Mouse (Mus musculus) C2C12 (cell line): ENCODE results near the gene Ppip5k1. TPM values are rescaled to one million over a fixed set of nuclear protein-coding genes. Genes with fewer than 3 reads are reported as not detected.
A peak's percentile ranks its signal among the peaks of the same experiment; 100 is the strongest.

ENCODE experiments used
- H3K27me3 ChIP-seq: one replicate; pipeline ENCODE4 v1.6.1; 2011; ENCODE audit not compliant: control insufficient read depth, insufficient read depth, insufficient read length
- H3K36me3 ChIP-seq: one replicate; pipeline ENCODE4 v1.6.1; 2011; ENCODE audit not compliant: control insufficient read depth, insufficient read depth
- H3K4me3 ChIP-seq: one replicate; pipeline ENCODE4 v1.5.1; 2011; ENCODE audit warnings: mild to moderate bottlenecking, control low read depth; ENCODE audit not compliant: poor library complexity, insufficient read depth, severe bottlenecking
- H3K79me2 ChIP-seq: one replicate; pipeline ENCODE4 v1.6.1; 2011; ENCODE audit not compliant: control insufficient read depth, insufficient read depth
- H3K79me3 ChIP-seq: one replicate; pipeline ENCODE4 v1.6.1; 2011; ENCODE audit warnings: low read depth, control low read depth
- H3ac ChIP-seq: one replicate; pipeline ENCODE3; 2011; ENCODE audit warnings: low read depth; ENCODE audit not compliant: control insufficient read depth, insufficient read length
- CEBPB ChIP-seq: IDR thresholded peaks from one replicate; pipeline ENCODE4 v1.6.1; 2011; ENCODE audit warnings: low read depth, mild to moderate bottlenecking, control low read depth, moderate library complexity
- CTCF ChIP-seq: IDR thresholded peaks from one replicate; pipeline ENCODE4 v1.5.1; 2011; ENCODE audit not compliant: control insufficient read depth, insufficient read depth, insufficient read length
- FOSL1 ChIP-seq: IDR thresholded peaks from one replicate; pipeline ENCODE4 v1.8.0; 2011; ENCODE audit warnings: mild to moderate bottlenecking, low read length; ENCODE audit not compliant: poor library complexity, insufficient read depth, severe bottlenecking
- MAX ChIP-seq: IDR thresholded peaks from one replicate; pipeline ENCODE4 v1.6.1; 2011; ENCODE audit warnings: mild to moderate bottlenecking, control low read depth
- MYOD1 ChIP-seq: IDR thresholded peaks from one replicate; pipeline ENCODE4 v1.6.1; 2011; ENCODE audit warnings: low read depth; ENCODE audit not compliant: control insufficient read depth, insufficient read length
- MYOG ChIP-seq: IDR thresholded peaks from one replicate; pipeline ENCODE4 v1.6.1; 2011; ENCODE audit not compliant: control insufficient read depth, insufficient read length; ENCODE audit errors: extremely low read depth
- USF1 ChIP-seq: IDR thresholded peaks from one replicate; pipeline ENCODE4 v1.6.1; 2011; ENCODE audit warnings: low read depth, mild to moderate bottlenecking, control low read depth, moderate library complexity
- polyA plus RNA-seq: library from polyadenylated mRNA; unstranded; fragments of >200 nt; fragmentation: generic; extraction: Trizol; gene quantifications from one replicate; pipeline ENCODE4 v1.2.1, GENCODE M21; 2012; ENCODE audit warnings: missing spikeins

The Ppip5k1 gene
- polyA plus RNA-seq, 1 experiment = 5.8 TPM

GRCm38 (mm10) chr2:121271928-121272516, 83.2 kb downstream of the Ppip5k1 start:
- peaks cover 15% of the 10 kb centered on the region for H3K79me2 ChIP-seq
- H3ac ChIP-seq = no peak overlapping the region
- H3K27me3 ChIP-seq = no peaks in the 10 kb centered on the region
- H3K4me3 ChIP-seq = no peak overlapping the region
- peaks cover 11% of the 10 kb centered on the region for H3K36me3 ChIP-seq
- H3K79me3 ChIP-seq = peaks cover 8% of the 10 kb centered on the region
- TF ChIP-seq CTCF = no peak
- TF ChIP-seq MYOG = no peak
- TF ChIP-seq USF1 = no peak
- TF ChIP-seq MYOD1 = no peak
- no peak for TF ChIP-seq FOSL1
- no peak for TF ChIP-seq CEBPB
- no peak for TF ChIP-seq MAX

- TF ChIP-seq FOSL1 (no peak), MYOG (no peak), MAX (no peak), MYOD1 (no peak), CTCF (no peak), CEBPB (no peak), USF1 (no peak)
Observed at GRCm38 (mm10) chr2:121271236-121271927, 83.8 kb downstream of the Ppip5k1 start, which contains the start of gene Trp53bp1. Gene Trp53bp1, minus strand, starts transcription at chr2:121271407.

DNA sequence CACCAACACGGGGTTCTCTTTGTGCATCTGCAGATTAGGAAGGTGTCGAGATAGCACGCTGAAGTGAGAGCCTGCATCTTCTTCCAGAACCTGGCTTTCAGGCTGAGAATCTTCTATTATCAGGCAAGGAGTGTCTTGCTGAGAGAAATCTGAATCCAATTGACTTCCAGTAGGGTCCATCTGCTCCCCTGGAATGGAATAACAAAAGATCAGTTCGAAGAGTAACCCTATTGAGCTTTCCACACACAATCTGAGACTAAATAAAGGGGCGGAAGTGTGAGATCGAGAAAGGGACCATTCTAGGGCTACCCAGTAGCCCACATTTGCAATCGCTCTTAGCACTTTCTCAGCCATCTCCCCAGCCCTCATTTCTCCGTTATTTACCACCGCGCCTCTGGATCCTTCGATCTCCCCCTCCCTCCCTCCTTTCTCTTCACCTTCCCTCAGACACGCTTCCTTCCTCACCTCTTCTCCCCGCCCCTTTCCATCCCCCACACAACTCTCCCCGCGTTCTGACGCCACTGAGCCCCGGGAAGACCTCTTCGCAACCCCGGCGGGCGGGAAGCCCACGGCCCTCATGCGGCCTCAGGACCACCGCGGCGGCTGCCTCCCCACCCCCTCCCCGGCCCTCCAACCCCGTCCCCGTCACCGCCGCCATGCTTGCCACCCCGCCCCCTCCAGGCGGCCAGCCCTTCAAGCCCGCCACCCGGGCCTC, 84.5 kb downstream of the Ppip5k1 start:
- peak overlapping the region; percentile 73 for H3K4me3 ChIP-seq
- peaks cover 15% of the 10 kb centered on the region for H3K36me3 ChIP-seq
- H3ac ChIP-seq = peak overlapping the region; percentile 89
- peaks cover 21% of the 10 kb centered on the region for H3K79me2 ChIP-seq
- H3K79me3 ChIP-seq = peaks cover 8% of the 10 kb centered on the region
- H3K27me3 ChIP-seq = no peaks in the 10 kb centered on the region
- TF ChIP-seq USF1 (no peak), MAX (no peak), CTCF (no peak), FOSL1 (no peak), MYOD1 (no peak), CEBPB (no peak), MYOG (no peak)

More at GRCm38 (mm10) chr2:121271236-121271927, 83.8 kb downstream of the Ppip5k1 start, which contains the start of gene Trp53bp1:
- H3K79me3 ChIP-seq = peaks cover 8% of the 10 kb centered on the region
- H3K79me2 ChIP-seq = peaks cover 21% of the 10 kb centered on the region
- no peaks in the 10 kb centered on the region for H3K27me3 ChIP-seq
- peak within 1 kb of the TSS; percentile 73 for H3K4me3 ChIP-seq
- H3ac ChIP-seq = peak within 1 kb of the TSS; percentile 89
- peaks cover 15% of the 10 kb centered on the region for H3K36me3 ChIP-seq

GRCm38 (mm10) chr2:121268446-121268845, 86.8 kb downstream of the Ppip5k1 start:
- H3K27me3 ChIP-seq = no peaks in the 10 kb centered on the region
- TF ChIP-seq CTCF (no peak), MYOD1 (no peak), MAX (no peak), MYOG (no peak), USF1 (no peak), FOSL1 (no peak), CEBPB (no peak)
- H3K79me3 ChIP-seq = peaks cover 11% of the 10 kb centered on the region
- no peak overlapping the region for H3ac ChIP-seq
- peaks cover 34% of the 10 kb centered on the region for H3K79me2 ChIP-seq
- no peak overlapping the region for H3K4me3 ChIP-seq
- H3K36me3 ChIP-seq = peaks cover 23% of the 10 kb centered on the region

Other genes starting within 250 kb of the Ppip5k1 start
- not detected for gene Tgm7, start 245.6 kb downstream of the Ppip5k1 start, polyA plus RNA-seq
- gene Adal, start 215.0 kb downstream of the Ppip5k1 start, polyA plus RNA-seq = 1.6 TPM
- gene Lcmt2, start 214.7 kb downstream of the Ppip5k1 start, polyA plus RNA-seq = 3.6 TPM
- gene Tubgcp4, start 184.7 kb downstream of the Ppip5k1 start, polyA plus RNA-seq = 16.7 TPM
- 3.1 TPM for gene Zscan29, start 184.3 kb downstream of the Ppip5k1 start, polyA plus RNA-seq
- gene Trp53bp1, start 84.0 kb downstream of the Ppip5k1 start, polyA plus RNA-seq = 13.3 TPM
- gene Map1a, start 65.8 kb downstream of the Ppip5k1 start, polyA plus RNA-seq = 23.9 TPM
- gene Ckmt1, start 2.3 kb upstream of the Ppip5k1 start, polyA plus RNA-seq = 0.23 TPM
- gene Strc, start 31.8 kb upstream of the Ppip5k1 start, polyA plus RNA-seq = not detected
- gene Pdia3, start 58.4 kb upstream of the Ppip5k1 start, polyA plus RNA-seq = 214 TPM
- 0.92 TPM for gene Catsper2, start 58.4 kb upstream of the Ppip5k1 start, polyA plus RNA-seq
- 0.16 TPM for gene Ell3, start 88.9 kb upstream of the Ppip5k1 start, polyA plus RNA-seq
- 714 TPM for gene Serf2, start 93.8 kb upstream of the Ppip5k1 start, polyA plus RNA-seq
- 11.8 TPM for gene Hypk, start 97.9 kb upstream of the Ppip5k1 start, polyA plus RNA-seq
- gene Serinc4, start 101.4 kb upstream of the Ppip5k1 start, polyA plus RNA-seq = 0.20 TPM
- gene Mfap1b, start 118.7 kb upstream of the Ppip5k1 start, polyA plus RNA-seq = 8.8 TPM
- 6.3 TPM for gene Mfap1a, start 151.3 kb upstream of the Ppip5k1 start, polyA plus RNA-seq
- 4.8 TPM for gene Wdr76, start 151.3 kb upstream of the Ppip5k1 start, polyA plus RNA-seq